Mouse (Mus musculus) left cerebral cortex, postnatal 4 days (tissue): Measurements from ENCODE around the gene Gm3043. TPM values are rescaled to one million over a fixed set of nuclear protein-coding genes. Genes with fewer than 3 reads are reported as not detected.
"Not testable (repeated sequence)": the region's sequence is repeated elsewhere in the genome, so short reads cannot be mapped to it uniquely, and the experiment has no call there.

ENCODE experiments used
- DNase-seq: peaks from one replicate; pipeline ENCODE4 v3.0.0-alpha.2; 2022
- intact Hi-C: fragments of 180-260 bp; cut with DNase I; formaldehyde crosslinking; loops from one replicate; pipeline ENCODE4 v1.15.1; 2025
- total RNA-seq, 2 experiments: library from RNA; stranded (reverse); gene quantifications; 2 replicates each; pipeline ENCODE4 v1.2.3; 2021

The Gm3043 gene
- total RNA-seq, result not detected

DNA sequence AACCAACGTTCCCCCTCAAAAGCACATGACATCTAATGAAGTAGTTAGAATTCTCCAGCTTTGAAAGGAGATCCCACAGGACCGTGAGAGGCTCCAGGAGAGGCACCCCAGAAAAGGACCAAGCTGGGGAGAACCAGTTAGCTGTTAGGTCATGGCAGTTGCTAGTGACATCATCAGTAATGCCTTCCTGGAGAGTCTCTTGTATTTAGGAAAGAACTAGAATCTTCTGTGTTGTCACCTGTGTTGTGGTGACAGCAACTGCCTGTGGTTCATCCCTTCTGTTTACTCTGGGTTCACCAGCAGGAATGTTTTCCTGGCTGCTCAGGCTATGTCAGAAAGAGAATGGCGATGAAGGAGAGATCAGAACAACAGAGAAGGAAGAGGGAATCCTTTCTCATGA lies at the start of gene Gm3043:
Gm3043 (plus strand) TSS at position 301 of the 400 bp plus-strand sequence.
- DNase-seq, intact Hi-C loops: not testable (repeated sequence)

DNA sequence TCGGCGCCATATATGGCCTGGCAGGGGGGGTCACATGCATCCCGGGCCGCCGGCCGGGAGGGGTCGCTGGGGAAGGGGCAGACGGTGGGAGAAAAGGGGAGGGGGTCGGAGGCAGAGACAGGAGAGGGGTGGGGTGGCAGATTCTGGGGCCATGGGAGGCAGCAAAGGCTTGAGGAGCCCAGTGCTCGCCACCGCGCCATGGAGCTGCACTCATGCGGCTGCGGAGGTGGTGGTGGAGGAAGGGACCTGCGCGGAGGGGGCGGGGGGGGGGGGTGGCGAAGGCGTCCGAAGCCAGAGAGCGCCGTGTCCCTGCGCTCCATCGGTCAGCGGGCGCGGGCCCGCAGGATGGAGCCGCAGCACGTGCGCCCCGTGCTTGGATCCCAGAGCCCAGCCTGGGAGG lies 36.9 kb upstream of the Gm3043 start, which contains the start of gene Gm3020:
Gm3020 (plus strand) TSS at position 301 of the 400 bp plus-strand sequence.
- intact Hi-C loops, DNase-seq: not testable (repeated sequence)

Other genes with a start within 250 kb of the Gm3043 start
- gene Gm10408, start 239.4 kb upstream of the Gm3043 start, total RNA-seq, result not detected
- gene Gm3012, start 54.3 kb upstream of the Gm3043 start, total RNA-seq, result not detected
- gene Gm3020, start 36.8 kb upstream of the Gm3043 start, total RNA-seq, result 10 to 100 TPM; 18.6 to 18.8 TPM
- gene Gm3002, start 121.3 kb downstream of the Gm3043 start, total RNA-seq, result 1 to 10 TPM; 5.3 to 8.6 TPM
- gene Gm3033, start 157.5 kb downstream of the Gm3043 start, total RNA-seq, result not detected
- gene Gm2916, start 195.4 kb downstream of the Gm3043 start, total RNA-seq, result not detected
- not detected for gene Gm3029, start 243.0 kb downstream of the Gm3043 start, total RNA-seq